Mouse (Mus musculus) G1E-ER4 (cell line): ENCODE measurements around the gene Smim8. TPM values are rescaled to one million over a fixed set of nuclear protein-coding genes. Genes with fewer than 3 reads are reported as not detected.

Experiments
- GATA1 ChIP-seq: IDR thresholded peaks from one replicate; pipeline ENCODE4 v1.8.0; 2012; ENCODE audit warnings: low read length, inconsistent platforms
- polyA plus RNA-seq: library from polyadenylated mRNA; stranded (reverse); fragments of >175 nt; gene quantifications from 2 replicates; pipeline ENCODE4 v1.2.3, GENCODE M21; 2012

Smim8 gene
- polyA plus RNA-seq: 13.8 and 19.8 TPM in 2 replicates

- no peak for TF ChIP-seq GATA1
Observed at GRCm38 (mm10) chr4:34777677-34778527, at the start of gene Smim8. TSS of gene Smim8 (minus strand) at chr4:34778423.

GRCm38 (mm10) chr4:34823901-34824300 lies 45.7 kb upstream of the Smim8 start:
- TF ChIP-seq GATA1: no peak

- TF ChIP-seq GATA1: no peak
Observed at GRCm38 (mm10) chr4:34819904-34820303, 41.7 kb upstream of the Smim8 start.

GRCm38 (mm10) chr4:34801166-34802034 lies 23.2 kb upstream of the Smim8 start:
- no peak for TF ChIP-seq GATA1

DNA sequence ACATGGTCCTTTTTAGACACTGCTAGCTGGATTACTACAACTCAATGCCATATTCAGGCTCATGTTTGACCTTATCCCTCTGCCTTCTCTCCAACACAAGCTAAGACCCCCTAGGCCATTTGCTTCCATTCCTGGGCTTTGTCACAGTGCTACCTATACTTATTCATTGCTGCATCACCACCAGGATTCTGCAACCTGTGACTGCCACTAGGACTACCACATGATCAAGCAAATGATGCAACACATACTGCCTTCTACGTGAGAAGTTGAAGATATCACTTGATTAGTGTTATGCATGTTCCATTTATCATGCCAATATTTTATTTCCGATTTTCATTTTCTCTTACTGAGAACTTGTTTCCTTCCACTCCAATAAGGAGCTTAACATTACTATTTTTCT lies 19.8 kb upstream of the Smim8 start:
- no peak for TF ChIP-seq GATA1

DNA sequence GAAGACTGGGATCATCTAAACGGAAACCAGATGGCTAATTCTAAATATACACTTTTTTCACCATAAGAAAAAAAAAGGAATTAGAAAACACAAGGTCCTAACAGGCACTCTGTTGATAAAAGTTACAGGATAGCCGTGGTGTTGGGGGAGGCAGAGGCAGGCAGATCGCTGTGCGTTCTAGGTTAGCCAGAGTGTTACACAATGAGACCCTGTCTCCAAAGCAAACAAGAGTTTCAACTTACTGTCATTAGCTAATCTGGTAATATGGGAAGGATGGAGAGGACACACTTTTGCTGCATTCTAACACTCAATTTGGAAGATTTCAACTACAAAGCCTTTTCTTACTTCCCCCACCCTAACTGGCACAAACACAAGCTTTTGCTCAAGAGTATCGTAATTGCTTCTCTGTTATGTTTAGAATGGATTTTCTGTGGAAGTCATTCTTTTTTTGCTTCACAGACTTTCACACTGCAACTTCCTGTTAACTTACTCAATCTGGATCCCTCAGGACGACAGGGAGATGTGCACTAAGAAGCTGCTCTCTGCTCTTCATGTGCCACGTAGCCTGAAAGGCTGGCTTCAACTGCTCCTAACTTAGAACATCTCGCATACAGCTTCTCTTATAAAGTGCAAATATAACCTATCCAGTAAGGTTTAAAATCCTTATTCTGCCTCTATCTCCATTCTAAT lies 19.2 kb upstream of the Smim8 start:
- no peak for TF ChIP-seq GATA1

DNA sequence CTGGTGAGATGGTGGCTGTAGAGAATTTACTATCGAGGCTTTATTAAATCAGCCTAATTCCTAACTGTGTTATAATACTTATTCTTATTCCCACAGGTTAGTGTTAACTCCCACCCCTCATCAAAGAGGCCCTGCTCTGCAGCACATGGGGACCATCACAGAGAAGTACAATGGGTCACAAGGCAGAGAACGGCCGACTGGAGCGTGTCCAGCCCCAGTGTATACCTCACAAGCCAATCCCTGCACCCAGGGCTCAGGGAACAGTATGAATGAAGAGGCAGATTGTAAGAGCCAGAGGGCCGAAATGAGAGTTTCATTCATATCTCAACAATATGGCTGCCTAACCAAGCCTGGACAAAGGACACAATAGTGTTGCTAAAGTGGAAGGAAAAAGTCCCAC lies 18.1 kb upstream of the Smim8 start:
- TF ChIP-seq GATA1: no peak

- TF ChIP-seq GATA1: no peak
Observed at GRCm38 (mm10) chr4:34786476-34786875, 8.3 kb upstream of the Smim8 start.

- TF ChIP-seq GATA1: no peak
Observed at GRCm38 (mm10) chr4:34785646-34786045, 7.4 kb upstream of the Smim8 start.

DNA sequence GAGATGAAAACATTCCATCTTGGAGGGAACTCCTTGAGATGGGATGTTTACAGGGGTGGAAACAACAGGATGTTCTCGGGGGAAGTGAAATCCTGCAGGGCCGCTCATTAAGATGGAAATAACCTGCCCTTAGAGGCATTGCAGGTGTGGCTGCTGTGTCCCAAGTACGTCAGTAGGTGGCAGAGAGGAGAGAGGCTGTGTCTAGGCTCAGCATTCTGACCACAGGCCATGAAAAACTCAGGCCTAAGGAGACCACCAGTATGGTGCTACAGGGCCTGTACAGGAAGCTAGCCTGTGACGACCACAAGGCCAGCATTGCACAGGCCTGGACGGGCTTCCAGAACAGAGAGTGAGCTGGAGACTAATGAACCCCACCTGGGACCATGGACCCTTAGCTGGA lies 6.6 kb upstream of the Smim8 start:
- no peak for TF ChIP-seq GATA1

DNA sequence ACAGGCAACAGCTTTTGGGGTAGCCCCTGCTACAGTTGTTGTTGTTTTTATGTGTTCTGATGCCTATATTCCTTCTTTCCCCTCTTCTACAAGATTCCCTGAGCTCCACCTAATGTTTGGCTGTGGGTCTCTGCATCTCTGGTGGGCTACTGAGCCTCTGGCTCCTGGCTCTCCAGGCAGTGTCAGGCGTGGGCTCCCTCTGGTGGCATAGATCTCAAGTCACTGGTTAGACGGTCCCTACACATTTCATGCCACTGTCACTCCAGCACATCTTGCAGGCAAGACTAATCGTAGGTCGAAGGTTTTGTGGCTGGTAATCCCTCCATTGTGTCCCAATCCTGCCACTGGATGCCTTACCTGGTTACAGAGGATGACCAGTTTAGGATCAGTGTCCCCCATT lies 4.5 kb upstream of the Smim8 start:
- TF ChIP-seq GATA1: no peak

- TF ChIP-seq GATA1: no peak
Observed at GRCm38 (mm10) chr4:34771652-34772371, 6.4 kb downstream of the Smim8 start.

DNA sequence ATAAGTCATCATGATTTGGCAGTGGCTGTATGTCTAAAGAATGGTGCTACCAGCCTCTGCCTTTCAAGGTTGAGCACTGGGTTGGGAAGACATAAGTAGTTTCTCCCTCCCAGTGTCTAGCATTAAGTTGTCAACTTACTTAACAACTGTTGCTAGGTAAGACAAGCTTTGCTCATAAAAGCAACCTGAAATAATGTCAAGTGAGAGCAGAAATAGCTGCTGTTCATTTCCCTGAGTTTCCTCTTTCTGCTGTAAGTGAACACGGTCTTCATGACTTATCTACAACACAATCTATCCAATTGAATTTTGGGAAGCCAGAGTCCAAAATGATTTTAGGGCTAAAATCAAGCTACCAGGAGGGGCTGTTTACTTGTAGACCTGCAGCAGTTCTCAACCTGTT lies 22.1 kb downstream of the Smim8 start, which contains the start of gene Gm136:
TSS of gene Gm136 (minus strand) at position 101 of the 400 bp plus-strand sequence.
- no peak for TF ChIP-seq GATA1

DNA sequence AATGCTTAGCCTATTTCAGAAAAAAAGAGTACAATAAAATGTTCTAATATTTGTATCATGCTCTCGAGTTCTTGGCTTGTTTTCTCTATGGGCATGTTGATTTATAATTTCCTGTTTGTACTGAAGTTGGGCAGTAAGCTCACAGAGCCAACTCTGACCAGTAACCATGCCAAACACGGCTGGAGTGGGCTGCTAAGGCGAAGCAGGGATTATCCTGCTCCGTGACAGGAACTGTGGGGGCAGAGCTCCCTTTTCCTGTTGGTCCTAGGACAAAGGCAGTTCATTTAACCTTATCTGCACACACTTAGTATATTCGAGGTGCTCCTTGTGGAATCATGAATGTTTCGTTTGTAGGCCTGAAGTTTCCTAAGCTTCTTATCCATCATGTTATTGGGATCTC lies 29.0 kb downstream of the Smim8 start:
- TF ChIP-seq GATA1: no peak

DNA sequence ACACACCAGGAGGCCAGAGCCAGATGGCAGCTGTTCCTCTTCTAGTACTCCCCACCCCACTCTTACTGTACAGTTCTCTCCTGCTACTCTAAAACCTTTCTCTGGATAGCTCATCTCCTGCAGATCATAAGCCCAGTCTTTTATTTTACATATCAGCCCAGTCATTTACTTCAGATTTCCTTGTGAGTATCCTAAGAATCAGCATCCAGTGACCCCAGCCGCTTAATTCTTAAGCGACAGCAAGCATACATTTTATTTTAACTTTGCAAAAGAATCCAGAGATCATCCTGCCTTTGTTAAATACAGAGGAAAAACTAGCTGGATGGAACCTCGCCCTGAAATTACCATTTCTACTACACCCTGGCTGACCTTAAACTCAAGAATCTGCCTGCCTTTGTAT lies 43.8 kb downstream of the Smim8 start:
- no peak for TF ChIP-seq GATA1
